Mouse (Mus musculus) kidney, adult 8-10 months (tissue): ENCODE measurements around the gene Poc1b.

Experiments
- DNase-seq, 2 experiments: peaks; one replicate each; pipeline ENCODE4 v3.0.0; 2022

Poc1b gene

GRCm38 (mm10) chr10:99106703-99107631 lies at the start of gene Poc1b:
Poc1b (plus strand) TSS chr10:99107036.
- DNase-seq = peak; percentile 73 to 79

- DNase-seq = no peak
Observed at GRCm38 (mm10) chr10:99060588-99060987, 46.2 kb upstream of the Poc1b start.

- no peak for DNase-seq
Observed at GRCm38 (mm10) chr10:99061418-99061817, 45.4 kb upstream of the Poc1b start.

GRCm38 (mm10) chr10:99062546-99062945 lies 44.3 kb upstream of the Poc1b start:
- no peak for DNase-seq

- no peak for DNase-seq
Observed at GRCm38 (mm10) chr10:99076113-99076895, 30.5 kb upstream of the Poc1b start.

GRCm38 (mm10) chr10:99078621-99079020 lies 28.2 kb upstream of the Poc1b start:
- no peak for DNase-seq

GRCm38 (mm10) chr10:99081569-99081990 lies 25.3 kb upstream of the Poc1b start:
- no peak for DNase-seq

- peak; percentile 44 to 59 for DNase-seq
Observed at GRCm38 (mm10) chr10:99083431-99084003, 23.3 kb upstream of the Poc1b start.

- peak; percentile 74 to 87 for DNase-seq
Observed at GRCm38 (mm10) chr10:99084397-99085239, 22.2 kb upstream of the Poc1b start.

- DNase-seq = no peak
Observed at GRCm38 (mm10) chr10:99085240-99085587, 21.6 kb upstream of the Poc1b start.

GRCm38 (mm10) chr10:99086029-99086428 lies 20.8 kb upstream of the Poc1b start:
- no peak for DNase-seq

GRCm38 (mm10) chr10:99089906-99090305 lies 16.9 kb upstream of the Poc1b start:
- no peak for DNase-seq

- no peak for DNase-seq
Observed at GRCm38 (mm10) chr10:99093364-99093763, 13.5 kb upstream of the Poc1b start.

- no peak for DNase-seq
Observed at GRCm38 (mm10) chr10:99095114-99095513, 11.7 kb upstream of the Poc1b start.

GRCm38 (mm10) chr10:99097374-99097773 lies 9.5 kb upstream of the Poc1b start:
- DNase-seq = peak in 1 of 2 experiments; percentile 41

- no peak for DNase-seq
Observed at GRCm38 (mm10) chr10:99105522-99105921, 1.3 kb upstream of the Poc1b start.

GRCm38 (mm10) chr10:99106311-99106702 lies 529 bp upstream of the Poc1b start:
- DNase-seq = no peak

- DNase-seq = peak; percentile 80 to 85
Observed at GRCm38 (mm10) chr10:99107964-99108363, 1.1 kb downstream of the Poc1b start, which contains the start of gene Galnt4. Galnt4 (plus strand) TSS chr10:99108159.

GRCm38 (mm10) chr10:99108431-99108982 lies 1.7 kb downstream of the Poc1b start:
- no peak for DNase-seq

GRCm38 (mm10) chr10:99113533-99113932 lies 6.7 kb downstream of the Poc1b start:
- DNase-seq = no peak

GRCm38 (mm10) chr10:99114295-99114694 lies 7.5 kb downstream of the Poc1b start:
- DNase-seq = no peak
